Comparison of ENCODE assay signal across 25 mouse cellular contexts in genomic region chr11:37696981-37697380, GRCm38 (mm10).
A peak's percentile ranks its signal among the peaks of the same experiment; 100 is the strongest.
DNase-seq lines count a peak whose midpoint lies in the region; ATAC-seq lines count a peak whose summit lies in the region.
"Had no signal": no experiment of that assay in that cellular context is flagged by ENCODE, and none has a peak within 500 bp of the region (broad histone marks: within the 10 kb centered on the region; RNA-seq: fewer than 3 reads in every experiment).

No protein-coding gene starts in this region.

- ATAC-seq in kidney, embryonic 16.5 days (ENCODE audit: low FRiP score, low TSS enrichment): no peak
- no peak for ATAC-seq in megakaryocyte-erythroid progenitor cell, adult 5-6 weeks (replicated peaks; ENCODE audit: low FRiP score, low TSS enrichment, poor library complexity, severe bottlenecking)
- ATAC-seq: intestine, embryonic 15.5 days had no signal

- no peak overlapping the region for H3K27ac ChIP-seq in kidney, embryonic 16.5 days (ENCODE audit: low read length)
- H3K27ac ChIP-seq: embryonic facial prominence, embryonic 10.5 days; forebrain, embryonic 12.5 days; heart, embryonic 13.5 days; hindbrain, embryonic 14.5 days; intestine, embryonic 15.5 days; layer of hippocampus, adult 2 months; liver, embryonic 13.5 days; lung, embryonic 15.5 days; macrophage; midbrain, embryonic 12.5 days; neural tube, embryonic 13.5 days had no signal

- H3K9ac ChIP-seq in kidney, embryonic 16.5 days (replicated peaks; ENCODE audit: low read length): no peak overlapping the region
- H3K9ac ChIP-seq: forebrain, embryonic 12.5 days; heart, embryonic 13.5 days; hindbrain, embryonic 14.5 days; intestine, embryonic 15.5 days; liver, embryonic 13.5 days; lung, embryonic 15.5 days; midbrain, embryonic 12.5 days; neural tube, embryonic 13.5 days had no signal

- H3K27me3 ChIP-seq in kidney, embryonic 16.5 days (ENCODE audit: insufficient read depth, low read length): no peaks in the 10 kb centered on the region
- H3K27me3 ChIP-seq: forebrain, embryonic 12.5 days; heart, embryonic 13.5 days; intestine, embryonic 15.5 days; liver, embryonic 13.5 days; lung, embryonic 15.5 days; midbrain, embryonic 12.5 days; neural tube, embryonic 13.5 days had no signal

- H3K9me3 ChIP-seq in kidney, embryonic 16.5 days (ENCODE audit: low read length): no peaks in the 10 kb centered on the region
- H3K9me3 ChIP-seq: embryonic facial prominence, embryonic 10.5 days; forebrain, embryonic 12.5 days; heart, embryonic 13.5 days; intestine, embryonic 15.5 days; liver, embryonic 13.5 days; lung, embryonic 15.5 days; midbrain, embryonic 12.5 days; neural tube, embryonic 13.5 days had no signal

- no peaks in the 10 kb centered on the region for H3K36me3 ChIP-seq in kidney, embryonic 16.5 days (ENCODE audit: insufficient read depth, low read length)
- H3K36me3 ChIP-seq: embryonic facial prominence, embryonic 10.5 days; forebrain, embryonic 12.5 days; heart, embryonic 13.5 days; intestine, embryonic 15.5 days; liver, embryonic 13.5 days; lung, embryonic 15.5 days; midbrain, embryonic 12.5 days; neural tube, embryonic 13.5 days had no signal

- H3K4me1 ChIP-seq in kidney, embryonic 16.5 days (ENCODE audit: insufficient read depth, low read length): no peaks in the 10 kb centered on the region
- H3K4me1 ChIP-seq: embryonic facial prominence, embryonic 10.5 days; forebrain, embryonic 12.5 days; heart, embryonic 13.5 days; intestine, embryonic 15.5 days; liver, embryonic 13.5 days; lung, embryonic 15.5 days; midbrain, embryonic 12.5 days; neural tube, embryonic 13.5 days had no signal

- H3K4me2 ChIP-seq in kidney, embryonic 16.5 days (replicated peaks; ENCODE audit: low read depth, low read length): no peak overlapping the region
- H3K4me2 ChIP-seq: forebrain, embryonic 12.5 days; heart, embryonic 13.5 days; hindbrain, embryonic 14.5 days; intestine, embryonic 15.5 days; liver, embryonic 13.5 days; lung, embryonic 15.5 days; midbrain, embryonic 12.5 days; neural tube, embryonic 13.5 days had no signal

- 48% methylated on average over 2 of the region's 2 CpGs for WGBS in kidney, embryonic 16.5 days

- no peak overlapping the region for H3K4me3 ChIP-seq in kidney, embryonic 16.5 days (ENCODE audit: low read length)
- H3K4me3 ChIP-seq: embryonic facial prominence, embryonic 10.5 days; forebrain, embryonic 12.5 days; heart, embryonic 13.5 days; intestine, embryonic 15.5 days; layer of hippocampus, adult 2 months; liver, embryonic 13.5 days; lung, embryonic 15.5 days; midbrain, embryonic 12.5 days; neural tube, embryonic 13.5 days had no signal

- DNase-seq in kidney, adult 18-20 months: peak; percentile 3
- DNase-seq in adrenal gland, adult 18-20 months (ENCODE audit: low spot score in 2 of 2): peak; percentile 21 to 24
- peak; percentile 74 for DNase-seq in adrenal gland, postnatal 14 days
- peak; percentile 44 for DNase-seq in kidney, postnatal 10 days
- DNase-seq in thymus, postnatal 36 days: no peak
- DNase-seq in lung, postnatal 10 days: no peak
- DNase-seq: cerebellum, adult 11 months; gastrocnemius, postnatal 10 days; heart, adult 11 months; layer of hippocampus, postnatal 36 days; liver, embryonic 13.5 days; right cerebral cortex, adult 18-20 months; thymus, postnatal 14 days had no signal

Comparison
In these comparisons a context has a peak if more than half of its experiments do, and no peak if none do; other contexts are left out.
1. DNase-seq: peak in kidney, adult 18-20 months (single experiment), adrenal gland, adult 18-20 months (2 of 2), adrenal gland, postnatal 14 days (single experiment) and kidney, postnatal 10 days (single experiment); none in thymus, postnatal 36 days (0 of 2) and lung, postnatal 10 days (single experiment).